ENCODE assay signal across 10 mouse cellular contexts in the genomic region with DNA sequence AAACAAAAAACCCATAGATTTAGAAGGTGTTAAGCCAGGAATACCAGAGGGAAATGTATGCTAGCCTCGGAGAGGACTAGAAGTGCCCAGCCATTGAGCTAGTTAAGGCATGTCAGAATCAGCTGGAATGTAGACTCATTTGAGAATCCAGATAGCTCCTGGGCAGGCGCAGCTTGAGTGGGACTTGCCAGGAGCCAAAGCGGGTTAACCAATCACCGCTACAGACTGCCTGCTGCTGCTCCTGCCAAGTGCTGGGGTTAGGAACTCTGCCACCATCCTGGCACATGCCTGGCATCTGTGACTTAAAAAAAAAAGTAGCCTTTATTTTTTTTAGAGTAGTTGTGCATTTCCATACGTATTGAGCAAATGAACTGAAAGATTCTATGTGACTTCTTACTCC.
DNase-seq lines count a peak whose midpoint lies in the region; ATAC-seq and TF ChIP-seq lines count a peak whose summit lies in the region.
"Had no signal": no experiment of that assay in that cellular context is flagged by ENCODE, and none has a peak within 500 bp of the region (broad histone marks: within the 10 kb centered on the region; RNA-seq: fewer than 3 reads in every experiment).

No protein-coding gene starts in this region.

- no peak overlapping the region for H3K4me2 ChIP-seq in hindbrain, postnatal 0 days (ENCODE audit: low read depth, low read length)
- H3K4me2 ChIP-seq in hindbrain, embryonic 11.5 days (replicated peaks; ENCODE audit: low read depth, low read length) = no peak overlapping the region
- H3K4me2 ChIP-seq in heart, embryonic 14.5 days (ENCODE audit: low read length) = no peak overlapping the region

- no peak overlapping the region for H3K27ac ChIP-seq in hindbrain, postnatal 0 days
- no peak overlapping the region for H3K27ac ChIP-seq in hindbrain, embryonic 11.5 days (ENCODE audit: low read depth, low read length)
- peak overlapping the region in 1 of 2 experiments; percentile 45; a peak in 1 of 4 replicates for H3K27ac ChIP-seq in heart, embryonic 14.5 days (replicated peaks in 1 of 2; ENCODE audit: control insufficient read depth in 1 of 2, insufficient read depth in 1 of 2, low read depth in 2 of 2, low read length in 2 of 2)

- H3K9ac ChIP-seq in hindbrain, postnatal 0 days (replicated peaks; ENCODE audit: low read length) = no peak overlapping the region
- no peak overlapping the region for H3K9ac ChIP-seq in hindbrain, embryonic 11.5 days (ENCODE audit: low read depth, low read length)
- H3K9ac ChIP-seq in heart, embryonic 14.5 days (ENCODE audit: low read length) = no peak overlapping the region

- ATAC-seq in hindbrain, postnatal 0 days = peak; percentile 66; the same call in 1 of the 2 replicates
- ATAC-seq in hindbrain, embryonic 11.5 days (ENCODE audit: low FRiP score) = no peak
- ATAC-seq in heart, embryonic 14.5 days (ENCODE audit: insufficient number of reproducible peaks, insufficient read depth, low FRiP score, low read depth) = peak; percentile 50; the same call in 1 of the 2 replicates
- ATAC-seq: Patski had no signal

- H3K4me3 ChIP-seq in hindbrain, postnatal 0 days (ENCODE audit: low read length) = no peak overlapping the region
- H3K4me3 ChIP-seq in hindbrain, embryonic 11.5 days (ENCODE audit: low read depth, low read length) = no peak overlapping the region
- no peak overlapping the region for H3K4me3 ChIP-seq in heart, embryonic 14.5 days (ENCODE audit: control insufficient read depth in 1 of 2, insufficient read depth in 1 of 2, low read depth in 1 of 2, low read length in 2 of 2)

- WGBS in hindbrain, postnatal 0 days = 45% methylated on average over 5 of the region's 5 CpGs
- WGBS in hindbrain, embryonic 11.5 days = 92% methylated on average over 5 of the region's 5 CpGs
- WGBS in heart, embryonic 14.5 days = 55% methylated on average over 5 of the region's 5 CpGs

- H3K27me3 ChIP-seq in hindbrain, postnatal 0 days (ENCODE audit: insufficient read depth, low read length) = no peaks in the 10 kb centered on the region
- H3K27me3 ChIP-seq in hindbrain, embryonic 11.5 days (ENCODE audit: control insufficient read depth, insufficient read depth, low read length) = no peaks in the 10 kb centered on the region
- no peaks in the 10 kb centered on the region for H3K27me3 ChIP-seq in heart, embryonic 14.5 days (ENCODE audit: control insufficient read depth, insufficient read depth, low read length)
- H3K27me3 ChIP-seq: Patski had no signal

- DNase-seq in hindbrain, postnatal 0 days (ENCODE audit: low spot score) = peak; percentile 59
- DNase-seq in hindbrain, embryonic 11.5 days (ENCODE audit: low spot score) = no peak
- peak; percentile 16 for DNase-seq in 3T3-L1 (ENCODE audit: low read depth, low spot score)
- DNase-seq in adrenal gland, postnatal 25 days = peak; percentile 41
- no peak for DNase-seq in right cerebral cortex, postnatal 14 days
- no peak for DNase-seq in thymus, postnatal 14 days
- no peak for DNase-seq in thymus, postnatal 4 days
- DNase-seq: cerebellum, adult 9-10 months had no signal

- no peak for TF ChIP-seq CTCF in hindbrain, postnatal 0 days (IDR thresholded peaks at IDR 0.05; ENCODE audit: low read depth)

- H3K9me3 ChIP-seq in hindbrain, postnatal 0 days (ENCODE audit: low read length) = no peaks in the 10 kb centered on the region
- no peaks in the 10 kb centered on the region for H3K9me3 ChIP-seq in hindbrain, embryonic 11.5 days (ENCODE audit: control insufficient read depth, low read length)
- no peaks in the 10 kb centered on the region for H3K9me3 ChIP-seq in heart, embryonic 14.5 days (ENCODE audit: control insufficient read depth, low read length)

- no peaks in the 10 kb centered on the region for H3K36me3 ChIP-seq in hindbrain, postnatal 0 days (ENCODE audit: insufficient read depth, low read length)
- no peaks in the 10 kb centered on the region for H3K36me3 ChIP-seq in hindbrain, embryonic 11.5 days (ENCODE audit: control insufficient read depth, insufficient read depth, low read length)
- H3K36me3 ChIP-seq in heart, embryonic 14.5 days (ENCODE audit: control insufficient read depth, insufficient read depth, low read length) = no peaks in the 10 kb centered on the region

- H3K4me1 ChIP-seq in hindbrain, postnatal 0 days (ENCODE audit: insufficient read depth, low read length) = no peaks in the 10 kb centered on the region; the same call in 1 of the 2 replicates
- H3K4me1 ChIP-seq in hindbrain, embryonic 11.5 days (replicated peaks; ENCODE audit: control insufficient read depth, insufficient read depth, low read length) = no peaks in the 10 kb centered on the region
- H3K4me1 ChIP-seq in heart, embryonic 14.5 days (ENCODE audit: control insufficient read depth in 2 of 2, insufficient read depth in 2 of 2, low read length in 2 of 2) = peaks cover 13 to 26% of the 10 kb centered on the region in 2 experiments

Comparison
In these comparisons a context has a peak if more than half of its experiments do, and no peak if none do; other contexts are left out.
1. DNase-seq: peak in hindbrain, postnatal 0 days (single experiment), 3T3-L1 (single experiment) and adrenal gland, postnatal 25 days (single experiment); none in hindbrain, embryonic 11.5 days (single experiment), right cerebral cortex, postnatal 14 days (single experiment), thymus, postnatal 14 days (single experiment) and thymus, postnatal 4 days (single experiment).